Mouse (Mus musculus): ENCODE measurements around the gene Tnfrsf19.

GRCm38 (mm10) chr14:60966061-60966460, 80.2 kb downstream of the Tnfrsf19 start:
- TF ChIP-seq CTCF (IDR thresholded peaks at IDR 0.05; ENCODE audit: low read depth, low read length), result no peak
- TF ChIP-seq POLR2A (IDR thresholded peaks at IDR 0.05; ENCODE audit: insufficient read depth, low read length), result no peak

Measured in ES-Bruce4 (cell line).